Mouse (Mus musculus) gastrocnemius, adult 8-10 months (tissue): ENCODE results near the gene Osbpl5. TPM values are rescaled to one million over a fixed set of nuclear protein-coding genes. Genes with fewer than 3 reads are reported as not detected.

Experiments
- DNase-seq, 2 experiments: peaks; one replicate each; pipeline ENCODE4 v3.0.0; 2022; ENCODE audit warnings: low spot score in 2 of 2
- total RNA-seq, 4 experiments: library from RNA; stranded (reverse); gene quantifications; 2 replicates each; pipeline ENCODE4 v1.2.4; 2022

The Osbpl5 gene
- total RNA-seq, result 10 to 100 TPM; 11.2 to 17.7 (median 14.1) TPM

- no peak for DNase-seq
Observed at GRCm38 (mm10) chr7:143756125-143757026, at the start of gene Osbpl5. Gene Osbpl5 (minus strand): TSS chr7:143756985.

GRCm38 (mm10) chr7:143805199-143805624 lies 48.4 kb upstream of the Osbpl5 start:
- DNase-seq, result no peak

GRCm38 (mm10) chr7:143801195-143802065 lies 44.6 kb upstream of the Osbpl5 start:
- no peak for DNase-seq

- no peak for DNase-seq
Observed at GRCm38 (mm10) chr7:143800770-143801169, 44.0 kb upstream of the Osbpl5 start.

- DNase-seq, result no peak
Observed at GRCm38 (mm10) chr7:143798783-143799182, 42.0 kb upstream of the Osbpl5 start.

- DNase-seq, result no peak
Observed at GRCm38 (mm10) chr7:143793121-143793520, 36.3 kb upstream of the Osbpl5 start.

GRCm38 (mm10) chr7:143792336-143792985 lies 35.7 kb upstream of the Osbpl5 start:
- no peak for DNase-seq

- peak; percentile 71 to 80 for DNase-seq
Observed at GRCm38 (mm10) chr7:143783996-143784829, 27.4 kb upstream of the Osbpl5 start, which contains the start of gene Mrgpre. Gene Mrgpre (minus strand): TSS chr7:143784500.

- DNase-seq, result no peak
Observed at GRCm38 (mm10) chr7:143783378-143783995, 26.7 kb upstream of the Osbpl5 start.

GRCm38 (mm10) chr7:143777375-143777774 lies 20.6 kb upstream of the Osbpl5 start:
- no peak for DNase-seq

GRCm38 (mm10) chr7:143776137-143776536 lies 19.4 kb upstream of the Osbpl5 start:
- no peak for DNase-seq

- DNase-seq, result no peak
Observed at GRCm38 (mm10) chr7:143769461-143769860, 12.7 kb upstream of the Osbpl5 start.

GRCm38 (mm10) chr7:143768267-143768666 lies 11.5 kb upstream of the Osbpl5 start:
- no peak for DNase-seq

GRCm38 (mm10) chr7:143766893-143767292 lies 10.1 kb upstream of the Osbpl5 start, which contains the start of gene Mrgprg:
Gene Mrgprg (minus strand): TSS chr7:143766993.
- no peak for DNase-seq

- DNase-seq, result no peak
Observed at GRCm38 (mm10) chr7:143764876-143765530, 8.2 kb upstream of the Osbpl5 start.

GRCm38 (mm10) chr7:143763794-143764193 lies 7.0 kb upstream of the Osbpl5 start:
- DNase-seq, result no peak

- DNase-seq, result no peak
Observed at GRCm38 (mm10) chr7:143758956-143759355, 2.2 kb upstream of the Osbpl5 start.

- DNase-seq, result no peak
Observed at GRCm38 (mm10) chr7:143757696-143758095, 911 bp upstream of the Osbpl5 start.

- peak; percentile 53 to 72 for DNase-seq
Observed at GRCm38 (mm10) chr7:143757027-143757390, 224 bp upstream of the Osbpl5 start.
